Mouse (Mus musculus) forebrain, postnatal 0 days (tissue): ENCODE data around the gene Znrd1. TPM values are rescaled to one million over a fixed set of nuclear protein-coding genes. Genes with fewer than 3 reads are reported as not detected.

Experiments used
- ATAC-seq: fragments of 200-750 bp; cut with Nextera tagmentation; 2 replicates; pipeline ENCODE4 v1.8.0; 2017; ENCODE audit warnings: mild to moderate bottlenecking, moderate library complexity
- DNase-seq: peaks from one replicate; pipeline ENCODE4 v3.0.0-alpha.2; 2015
- H3K27ac ChIP-seq: fragments of 300-500 bp; sonication (generic); 2 replicates; pipeline ENCODE4 v1.5.1; 2014; ENCODE audit warnings: low read depth, mild to moderate bottlenecking, antibody characterized with exemption, low read length, moderate library complexity, mixed read lengths
- H3K27me3 ChIP-seq: fragments of 300-500 bp; sonication (generic); 2 replicates; pipeline ENCODE4 v1.6.1; 2014; ENCODE audit warnings: mild to moderate bottlenecking, low read length, mixed read lengths; ENCODE audit not compliant: insufficient read depth
- H3K36me3 ChIP-seq: fragments of 300-500 bp; sonication (generic); 2 replicates; pipeline ENCODE4 v1.6.1; 2014; ENCODE audit warnings: mild to moderate bottlenecking, moderate library complexity; ENCODE audit not compliant: insufficient read depth
- H3K4me1 ChIP-seq: fragments of 300-500 bp; sonication (generic); 2 replicates; pipeline ENCODE4 v1.6.1; 2014; ENCODE audit warnings: antibody characterized with exemption; ENCODE audit not compliant: insufficient read depth
- H3K4me2 ChIP-seq: fragments of 300-500 bp; sonication (generic); 2 replicates; pipeline ENCODE4 v1.6.1; 2014; ENCODE audit warnings: low read depth, mild to moderate bottlenecking, moderate library complexity
- H3K4me3 ChIP-seq: fragments of 300-500 bp; sonication (generic); 2 replicates; pipeline ENCODE4 v1.5.1; 2014; ENCODE audit warnings: low read depth, low read length, mixed read lengths
- H3K9ac ChIP-seq: fragments of 300-500 bp; sonication (generic); 2 replicates; pipeline ENCODE4 v1.6.1; 2014; ENCODE audit warnings: mild to moderate bottlenecking
- H3K9me3 ChIP-seq: fragments of 300-500 bp; sonication (generic); 2 replicates; pipeline ENCODE4 v1.6.1; 2016; ENCODE audit warnings: low read length
- CTCF ChIP-seq: sonication (generic); IDR thresholded peaks from 2 replicates; pipeline ENCODE4 v1.5.1; 2016; ENCODE audit warnings: antibody characterized with exemption, control low read depth, low read depth
- WGBS: fragments of 180-500 bp; shearing (Covaris S2); extraction: QIAGEN DNeasy Blood & Tissue Kit; methylation state at CpG from one replicate; pipeline ENCODE4 v1.1.7; 2014; 5-methylcytosine and 5-hydroxymethylcytosine counted together
- polyA plus RNA-seq: library from polyadenylated mRNA; unstranded; fragments of >200 nt; fragmentation: Nextera tagmentation; extraction: Ambion mirVana; gene quantifications from 2 replicates; pipeline ENCODE4 v1.2.1, GENCODE M21; 2015
- total RNA-seq: library from RNA; depleted of rRNA; stranded (reverse); fragments of >200 nt; gene quantifications from 2 replicates; pipeline ENCODE4 v1.2.3, GENCODE M21; 2014; rRNA removed

Gene Znrd1
- total and polyA plus RNA-seq, 2 experiments from 2014 or later, result 28.6 to 48.8 TPM

DNA sequence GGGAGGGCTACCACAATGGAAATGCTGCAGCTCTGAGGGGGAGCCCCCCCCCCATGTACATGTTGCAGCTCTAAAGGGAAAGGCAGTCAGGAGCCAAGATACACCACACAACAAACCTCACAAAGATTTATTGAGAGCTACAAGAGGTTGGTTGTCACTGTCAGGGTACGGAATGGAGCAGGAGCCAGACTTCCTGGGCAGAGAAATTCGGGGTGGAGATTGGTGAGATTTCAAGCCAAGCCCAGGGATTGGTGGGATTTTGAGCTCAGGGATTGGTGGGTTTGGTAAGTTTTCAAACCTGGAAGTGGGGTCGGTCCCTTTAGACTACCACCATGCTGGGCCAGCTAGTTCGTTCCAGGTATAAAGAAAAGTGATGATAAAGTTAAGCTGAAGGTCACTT lies 34.9 kb downstream of the Znrd1 start:
- 59% methylated on average over 4 of the region's 4 CpGs for WGBS

GRCm38 (mm10) chr17:36922715-36923114 lies 35.6 kb downstream of the Znrd1 start:
- Histone ChIP-seq H3K4me2 (no peak overlapping the region), H3K4me3 (no peak overlapping the region), H3K9ac (no peak overlapping the region), H3K36me3 (no peaks in the 10 kb centered on the region), H3K27ac (no peak overlapping the region), H3K27me3 (no peaks in the 10 kb centered on the region), H3K4me1 (no peaks in the 10 kb centered on the region), H3K9me3 (no peaks in the 10 kb centered on the region)
- no peak for ATAC-seq
- no peak for TF ChIP-seq CTCF
- DNase-seq, result no peak
- 90% methylated on average over 4 of the region's 4 CpGs for WGBS

More for the DNA sequence above, 34.9 kb downstream of the Znrd1 start:
- Histone ChIP-seq H3K9ac (no peak overlapping the region), H3K4me2 (no peak overlapping the region), H3K27me3 (no peaks in the 10 kb centered on the region), H3K4me1 (no peaks in the 10 kb centered on the region), H3K4me3 (no peak overlapping the region), H3K27ac (no peak overlapping the region), H3K36me3 (no peaks in the 10 kb centered on the region), H3K9me3 (no peaks in the 10 kb centered on the region)
- TF ChIP-seq CTCF, result no peak
- DNase-seq, result no peak
- no peak for ATAC-seq

- Histone ChIP-seq H3K4me2 (no peak overlapping the region), H3K27ac (no peak overlapping the region), H3K27me3 (no peaks in the 10 kb centered on the region), H3K9me3 (no peaks in the 10 kb centered on the region), H3K4me3 (no peak overlapping the region), H3K36me3 (no peaks in the 10 kb centered on the region), H3K9ac (no peak overlapping the region), H3K4me1 (no peaks in the 10 kb centered on the region)
- DNase-seq (no peak), ATAC-seq (no peak)
- 57% methylated on average over 15 of the region's 15 CpGs for WGBS
- no peak for TF ChIP-seq CTCF
Measured at GRCm38 (mm10) chr17:36920239-36920638, 38.1 kb downstream of the Znrd1 start.

- peak; percentile 75 for TF ChIP-seq CTCF
- ATAC-seq (no peak), DNase-seq (peak; percentile 43)
- H3K36me3 ChIP-seq, result no peaks in the 10 kb centered on the region
- H3K4me1 ChIP-seq, result no peaks in the 10 kb centered on the region
- no peaks in the 10 kb centered on the region for H3K9me3 ChIP-seq
- no peaks in the 10 kb centered on the region for H3K27me3 ChIP-seq
- no peak overlapping the region for H3K9ac ChIP-seq
- no peak overlapping the region for H3K4me3 ChIP-seq
- 13% methylated on average over 9 of the region's 9 CpGs for WGBS
- no peak overlapping the region for H3K27ac ChIP-seq
- H3K4me2 ChIP-seq, result no peak overlapping the region
Measured at GRCm38 (mm10) chr17:36915076-36915475, 43.3 kb downstream of the Znrd1 start.

- no peak overlapping the region for H3K4me3 ChIP-seq
- no peak overlapping the region for H3K27ac ChIP-seq
- H3K27me3 ChIP-seq, result no peaks in the 10 kb centered on the region
- ATAC-seq, result peak; percentile 42; the same call in 1 of the 2 replicates
- no peak overlapping the region for H3K9ac ChIP-seq
- no peaks in the 10 kb centered on the region for H3K4me1 ChIP-seq
- WGBS, result 15% methylated on average over 2 of the region's 2 CpGs
- DNase-seq, result peak; percentile 73
- TF ChIP-seq CTCF, result peak; percentile 75
- H3K36me3 ChIP-seq, result no peaks in the 10 kb centered on the region
- H3K4me2 ChIP-seq, result no peak overlapping the region
- no peaks in the 10 kb centered on the region for H3K9me3 ChIP-seq
Measured at GRCm38 (mm10) chr17:36914108-36914507, 44.3 kb downstream of the Znrd1 start.

GRCm38 (mm10) chr17:36912031-36912430 lies 46.3 kb downstream of the Znrd1 start:
- Histone ChIP-seq H3K4me2 (no peak overlapping the region), H3K27ac (no peak overlapping the region), H3K9ac (no peak overlapping the region), H3K27me3 (no peaks in the 10 kb centered on the region), H3K4me1 (no peaks in the 10 kb centered on the region), H3K9me3 (no peaks in the 10 kb centered on the region), H3K4me3 (no peak overlapping the region), H3K36me3 (no peaks in the 10 kb centered on the region)
- DNase-seq (no peak), ATAC-seq (no peak)
- no peak for TF ChIP-seq CTCF
- WGBS, result 78% methylated on average over 2 of the region's 2 CpGs

DNA sequence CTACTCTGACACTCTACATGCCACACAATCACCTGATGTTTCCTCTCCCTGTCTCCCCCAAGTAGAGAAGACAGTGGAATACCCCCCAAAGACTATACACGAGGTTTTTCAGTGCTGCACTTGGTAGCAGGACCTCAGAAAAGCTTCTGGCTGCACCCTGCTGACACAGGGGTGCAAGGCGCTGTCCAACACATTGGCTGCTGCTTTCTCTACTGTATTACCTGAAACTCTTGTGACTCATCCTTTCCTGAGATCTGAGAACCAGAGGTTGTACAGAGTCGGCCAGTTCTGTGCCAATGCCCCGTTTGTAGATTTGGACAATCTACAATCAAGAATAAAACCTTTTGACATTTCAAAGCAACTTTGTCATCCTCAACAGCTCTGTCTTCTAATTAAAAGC lies 48.6 kb downstream of the Znrd1 start:
- no peaks in the 10 kb centered on the region for H3K36me3 ChIP-seq
- no peaks in the 10 kb centered on the region for H3K27me3 ChIP-seq
- no peaks in the 10 kb centered on the region for H3K9me3 ChIP-seq
- WGBS, result 64% methylated on average over 4 of the region's 4 CpGs
- no peak overlapping the region for H3K27ac ChIP-seq
- TF ChIP-seq CTCF, result no peak
- no peak overlapping the region for H3K9ac ChIP-seq
- no peak for DNase-seq
- no peak overlapping the region for H3K4me3 ChIP-seq
- ATAC-seq, result no peak
- H3K4me1 ChIP-seq, result no peaks in the 10 kb centered on the region
- H3K4me2 ChIP-seq, result no peak overlapping the region

- no peaks in the 10 kb centered on the region for H3K27me3 ChIP-seq
- ATAC-seq, result no peak
- DNase-seq, result no peak
- H3K9me3 ChIP-seq, result no peaks in the 10 kb centered on the region
- H3K9ac ChIP-seq, result no peak overlapping the region
- H3K4me3 ChIP-seq, result no peak overlapping the region
- H3K27ac ChIP-seq, result no peak overlapping the region
- no peaks in the 10 kb centered on the region for H3K36me3 ChIP-seq
- no peaks in the 10 kb centered on the region for H3K4me1 ChIP-seq
- 44% methylated on average over 1 of the region's 1 CpGs for WGBS
- H3K4me2 ChIP-seq, result no peak overlapping the region
- TF ChIP-seq CTCF, result no peak
Measured at GRCm38 (mm10) chr17:36908235-36908634, 50.1 kb downstream of the Znrd1 start.

Other genes with a start within 250 kb of the Znrd1 start
- gene H2-M10.5, start 185.6 kb downstream of the Znrd1 start, total RNA-seq, result not detected in 2 replicates
- not detected in 2 replicates for gene H2-M10.5, start 185.6 kb downstream of the Znrd1 start, polyA plus RNA-seq
- gene H2-M10.6, start 146.4 kb downstream of the Znrd1 start, total RNA-seq, result not detected in 2 replicates
- gene H2-M10.6, start 146.4 kb downstream of the Znrd1 start, polyA plus RNA-seq, result not detected in 2 replicates
- 19.3 and 30.6 TPM in 2 replicates for gene Trim26, start 121.4 kb downstream of the Znrd1 start, total RNA-seq
- 21.3 and 36.6 TPM in 2 replicates for gene Trim26, start 121.4 kb downstream of the Znrd1 start, polyA plus RNA-seq
- gene Trim15, start 91.3 kb downstream of the Znrd1 start, total RNA-seq, result 0.15 and 0.19 TPM in 2 replicates
- 0.23 and 0.31 TPM in 2 replicates for gene Trim15, start 91.3 kb downstream of the Znrd1 start, polyA plus RNA-seq
- 0.15 TPM in 1 of 2 replicates, not detected in the other for gene Trim10, start 89.0 kb downstream of the Znrd1 start, total RNA-seq
- 0.14 and 0.22 TPM in 2 replicates for gene Trim10, start 89.0 kb downstream of the Znrd1 start, polyA plus RNA-seq
- gene Trim40, start 68.4 kb downstream of the Znrd1 start, total RNA-seq, result 0.19 TPM in 1 of 2 replicates, not detected in the other
- gene Trim40, start 68.4 kb downstream of the Znrd1 start, polyA plus RNA-seq, result 0.12 TPM in 1 of 2 replicates, not detected in the other
- not detected in 2 replicates for gene Trim31, start 60.4 kb downstream of the Znrd1 start, total RNA-seq
- gene Trim31, start 60.4 kb downstream of the Znrd1 start, polyA plus RNA-seq, result 0.06 TPM in 1 of 2 replicates, not detected in the other
- gene Rnf39, start 15.6 kb downstream of the Znrd1 start, total RNA-seq, result 1.8 and 2.5 TPM in 2 replicates
- gene Rnf39, start 15.6 kb downstream of the Znrd1 start, polyA plus RNA-seq, result 1.1 and 2.4 TPM in 2 replicates
- gene Ppp1r11, start 6.8 kb downstream of the Znrd1 start, total RNA-seq, result 72.3 and 82.2 TPM in 2 replicates
- 157 and 183 TPM in 2 replicates for gene Ppp1r11, start 6.8 kb downstream of the Znrd1 start, polyA plus RNA-seq
- 2.0 and 3.4 TPM in 2 replicates for gene Znrd1as, start within 50 bp of the Znrd1 start, total RNA-seq
- 2.6 and 3.7 TPM in 2 replicates for gene Znrd1as, start within 50 bp of the Znrd1 start, polyA plus RNA-seq
- gene 2410137M14Rik, start 22.7 kb upstream of the Znrd1 start, total RNA-seq, result 0.38 TPM in 1 of 2 replicates, not detected in the other
- gene 2410137M14Rik, start 22.7 kb upstream of the Znrd1 start, polyA plus RNA-seq, result 0.36 TPM in 1 of 2 replicates, not detected in the other
- 3.5 and 4.2 TPM in 2 replicates for gene H2-M5, start 31.0 kb upstream of the Znrd1 start, total RNA-seq
- gene H2-M5, start 31.0 kb upstream of the Znrd1 start, polyA plus RNA-seq, result 0.52 and 1.5 TPM in 2 replicates
- gene Zfp57, start 42.6 kb upstream of the Znrd1 start, total RNA-seq, result 208 and 220 TPM in 2 replicates
- 113 and 148 TPM in 2 replicates for gene Zfp57, start 42.6 kb upstream of the Znrd1 start, polyA plus RNA-seq
- not detected in 2 replicates for gene Mog, start 64.8 kb upstream of the Znrd1 start, total RNA-seq
- 0.53 and 1.1 TPM in 2 replicates for gene Mog, start 64.8 kb upstream of the Znrd1 start, polyA plus RNA-seq
- 353 and 416 TPM in 2 replicates for gene Gabbr1, start 87.4 kb upstream of the Znrd1 start, total RNA-seq
- gene Gabbr1, start 87.4 kb upstream of the Znrd1 start, polyA plus RNA-seq, result 58.1 and 80.1 TPM in 2 replicates
- gene Olfr90, start 129.9 kb upstream of the Znrd1 start, total RNA-seq, result not detected in 2 replicates
- gene Olfr90, start 129.9 kb upstream of the Znrd1 start, polyA plus RNA-seq, result not detected in 2 replicates
- not detected in 2 replicates for gene Olfr91, start 139.7 kb upstream of the Znrd1 start, total RNA-seq
- gene Olfr91, start 139.7 kb upstream of the Znrd1 start, polyA plus RNA-seq, result not detected in 2 replicates
- not detected in 2 replicates for gene Olfr92, start 161.5 kb upstream of the Znrd1 start, total RNA-seq
- not detected in 2 replicates for gene Olfr92, start 161.5 kb upstream of the Znrd1 start, polyA plus RNA-seq
- not detected in 2 replicates for gene Olfr93, start 202.9 kb upstream of the Znrd1 start, total RNA-seq
- gene Olfr93, start 202.9 kb upstream of the Znrd1 start, polyA plus RNA-seq, result not detected in 2 replicates
- gene Ubd, start 235.3 kb upstream of the Znrd1 start, total RNA-seq, result not detected in 2 replicates
- gene Ubd, start 235.3 kb upstream of the Znrd1 start, polyA plus RNA-seq, result not detected in 2 replicates
- gene Olfr94, start 242.4 kb upstream of the Znrd1 start, total RNA-seq, result not detected in 2 replicates
- not detected in 2 replicates for gene Olfr94, start 242.4 kb upstream of the Znrd1 start, polyA plus RNA-seq